Mouse (Mus musculus) midbrain, postnatal 0 days (tissue): ENCODE data around the gene Hoxd9. TPM values are rescaled to one million over a fixed set of nuclear protein-coding genes. Genes with fewer than 3 reads are reported as not detected.
A peak's percentile ranks its signal among the peaks of the same experiment; 100 is the strongest.

Experiments
- ATAC-seq: fragments of 200-750 bp; cut with Nextera tagmentation; 2 replicates; pipeline ENCODE4 v1.8.0; 2017; ENCODE audit warnings: moderate number of reproducible peaks, mild to moderate bottlenecking, moderate TSS enrichment, moderate library complexity; ENCODE audit not compliant: low FRiP score
- DNase-seq: peaks from one replicate; pipeline ENCODE4 v3.0.0-alpha.2; 2015; ENCODE audit warnings: low spot score
- H3K27ac ChIP-seq: fragments of 300-500 bp; sonication (generic); 2 replicates; pipeline ENCODE4 v1.5.1; 2014; ENCODE audit warnings: low read depth, mild to moderate bottlenecking, low read length, mixed read lengths
- H3K27me3 ChIP-seq: fragments of 300-500 bp; sonication (generic); 2 replicates; pipeline ENCODE4 v1.6.1; 2014; ENCODE audit warnings: low read length, control low read depth, mixed read lengths; ENCODE audit not compliant: insufficient read depth
- H3K36me3 ChIP-seq: fragments of 300-500 bp; sonication (generic); 2 replicates; pipeline ENCODE4 v1.6.1; 2014; ENCODE audit warnings: low read length, control low read depth, mixed read lengths; ENCODE audit not compliant: insufficient read depth
- H3K4me1 ChIP-seq: fragments of 300-500 bp; sonication (generic); 2 replicates; pipeline ENCODE4 v1.6.1; 2014; ENCODE audit warnings: mild to moderate bottlenecking, control low read depth, antibody characterized with exemption, low read length, mixed read lengths; ENCODE audit not compliant: insufficient read depth
- H3K4me2 ChIP-seq: fragments of 300-500 bp; sonication (generic); 2 replicates; pipeline ENCODE4 v1.6.1; 2014; ENCODE audit warnings: low read depth, mild to moderate bottlenecking, low read length, mixed read lengths; ENCODE audit not compliant: poor library complexity, severe bottlenecking
- H3K4me3 ChIP-seq: fragments of 300-500 bp; sonication (generic); 2 replicates; pipeline ENCODE4 v1.5.1; 2014; ENCODE audit warnings: low read depth, mild to moderate bottlenecking, low read length, moderate library complexity
- H3K9ac ChIP-seq: fragments of 300-500 bp; sonication (generic); replicated peaks from 2 replicates; pipeline ENCODE4 v1.6.1; 2014; ENCODE audit warnings: mild to moderate bottlenecking, low read length, moderate library complexity, mixed read lengths; ENCODE audit not compliant: poor library complexity, severe bottlenecking
- H3K9me3 ChIP-seq: fragments of 300-500 bp; sonication (generic); 2 replicates; pipeline ENCODE4 v1.6.1; 2016; ENCODE audit warnings: low read length, control low read depth
- CTCF ChIP-seq: IDR thresholded peaks from 2 replicates; pipeline ENCODE4 v1.5.1; 2016; ENCODE audit warnings: antibody characterized with exemption, mild to moderate bottlenecking
- WGBS: fragments of 180-500 bp; shearing (Covaris S2); extraction: QIAGEN DNeasy Blood & Tissue Kit; methylation state at CpG from one replicate; pipeline ENCODE4 v1.1.7; 2014; 5-methylcytosine and 5-hydroxymethylcytosine counted together
- polyA plus RNA-seq: library from polyadenylated mRNA; unstranded; fragments of >200 nt; fragmentation: Nextera tagmentation; extraction: Ambion mirVana; gene quantifications from 2 replicates; pipeline ENCODE4 v1.2.1, GENCODE M21; 2015
- total RNA-seq: library from RNA; depleted of rRNA; stranded (reverse); fragments of >200 nt; gene quantifications from 2 replicates; pipeline ENCODE4 v1.2.3, GENCODE M21; 2014

Gene Hoxd9
- total and polyA plus RNA-seq, 2 experiments from 2014 or later: not detected

GRCm38 (mm10) chr2:74726551-74726950 is 29.0 kb downstream of the Hoxd9 start, which contains the start of gene Gm28230:
Gene Gm28230, plus strand, starts transcription at chr2:74726728.
- Histone ChIP-seq H3K4me3 (no peak within 1 kb of the TSS), H3K36me3 (no peaks in the 10 kb centered on the region), H3K4me1 (no peaks in the 10 kb centered on the region), H3K27me3 (peaks cover 94% of the 10 kb centered on the region), H3K4me2 (no peak within 1 kb of the TSS), H3K9ac (no peak within 1 kb of the TSS), H3K27ac (no peak within 1 kb of the TSS), H3K9me3 (no peaks in the 10 kb centered on the region)
- TF ChIP-seq CTCF: no peak
- 4% methylated on average over 5 of the region's 5 CpGs for WGBS
- DNase-seq (peak; percentile 60), ATAC-seq (no peak)

GRCm38 (mm10) chr2:74726973-74727639 is 29.6 kb downstream of the Hoxd9 start:
- Histone ChIP-seq H3K27ac (no peak overlapping the region), H3K9ac (no peak overlapping the region), H3K36me3 (no peaks in the 10 kb centered on the region), H3K27me3 (peaks cover 94% of the 10 kb centered on the region), H3K4me1 (no peaks in the 10 kb centered on the region), H3K9me3 (no peaks in the 10 kb centered on the region), H3K4me3 (no peak overlapping the region), H3K4me2 (no peak overlapping the region)
- TF ChIP-seq CTCF: no peak
- under 1% methylated on average over 42 of the region's 43 CpGs for WGBS
- ATAC-seq: no peak
- DNase-seq: peak; percentile 57

GRCm38 (mm10) chr2:74727640-74728302 is 30.2 kb downstream of the Hoxd9 start:
- H3K4me3 ChIP-seq: no peak overlapping the region
- ATAC-seq: no peak
- no peak for TF ChIP-seq CTCF
- H3K9ac ChIP-seq: no peak overlapping the region
- H3K4me2 ChIP-seq: no peak overlapping the region
- DNase-seq: no peak
- H3K27ac ChIP-seq: no peak overlapping the region
- H3K27me3 ChIP-seq: peaks cover 94% of the 10 kb centered on the region
- WGBS: 4% methylated on average over 25 of the region's 25 CpGs
- no peaks in the 10 kb centered on the region for H3K36me3 ChIP-seq
- no peaks in the 10 kb centered on the region for H3K9me3 ChIP-seq
- no peaks in the 10 kb centered on the region for H3K4me1 ChIP-seq

- no peak for TF ChIP-seq CTCF
- peaks cover 94% of the 10 kb centered on the region for H3K27me3 ChIP-seq
- no peaks in the 10 kb centered on the region for H3K36me3 ChIP-seq
- no peak overlapping the region for H3K27ac ChIP-seq
- no peaks in the 10 kb centered on the region for H3K9me3 ChIP-seq
- H3K9ac ChIP-seq: no peak overlapping the region
- H3K4me1 ChIP-seq: no peaks in the 10 kb centered on the region
- no peak overlapping the region for H3K4me3 ChIP-seq
- WGBS: 7% methylated on average over 13 of the region's 13 CpGs
- H3K4me2 ChIP-seq: no peak overlapping the region
- ATAC-seq (no peak), DNase-seq (no peak)
These were observed 30.8 kb downstream of the Hoxd9 start for GRCm38 (mm10) chr2:74728303-74728680.

- DNase-seq (no peak), ATAC-seq (no peak)
- H3K9ac ChIP-seq: no peak overlapping the region
- H3K36me3 ChIP-seq: no peaks in the 10 kb centered on the region
- H3K4me1 ChIP-seq: no peaks in the 10 kb centered on the region
- 5% methylated on average over 8 of the region's 8 CpGs for WGBS
- no peaks in the 10 kb centered on the region for H3K9me3 ChIP-seq
- H3K27ac ChIP-seq: no peak overlapping the region
- H3K4me2 ChIP-seq: no peak overlapping the region
- no peak for TF ChIP-seq CTCF
- peaks cover 95% of the 10 kb centered on the region for H3K27me3 ChIP-seq
- no peak overlapping the region for H3K4me3 ChIP-seq
These were observed 32.8 kb downstream of the Hoxd9 start for GRCm38 (mm10) chr2:74730331-74730730.

- Histone ChIP-seq H3K9ac (no peak overlapping the region), H3K27ac (no peak overlapping the region), H3K27me3 (peaks cover 95% of the 10 kb centered on the region), H3K4me1 (no peaks in the 10 kb centered on the region), H3K9me3 (no peaks in the 10 kb centered on the region), H3K4me3 (no peak overlapping the region), H3K4me2 (no peak overlapping the region), H3K36me3 (no peaks in the 10 kb centered on the region)
- no peak for ATAC-seq
- DNase-seq: no peak
- TF ChIP-seq CTCF: no peak
These were observed 33.5 kb downstream of the Hoxd9 start for GRCm38 (mm10) chr2:74731055-74731454.
